Mouse (Mus musculus) telencephalon, adult 2 months (tissue): ENCODE measurements around the gene Akap14.

Experiments
- DNase-seq: peaks from one replicate; pipeline ENCODE4 v3.0.0-alpha.2; 2011; ENCODE audit warnings: low read depth, low spot score

Gene Akap14

GRCm38 (mm10) chrX:37103826-37104225, 64.8 kb downstream of the Akap14 start:
- DNase-seq = no peak
